Mouse (Mus musculus) stomach, embryonic 15.5 days (tissue): ENCODE measurements around the gene Prtn3. TPM values are rescaled to one million over a fixed set of nuclear protein-coding genes. Genes with fewer than 3 reads are reported as not detected.

Source experiments
- ATAC-seq: fragments of 200-750 bp; cut with Nextera tagmentation; 2 replicates; pipeline ENCODE4 v1.8.0; 2017; ENCODE audit warnings: low read depth, moderate number of reproducible peaks, moderate TSS enrichment; ENCODE audit not compliant: insufficient read depth, low FRiP score
- H3K27ac ChIP-seq: fragments of 300-500 bp; sonication (generic); 2 replicates; pipeline ENCODE4 v1.5.1; 2015; ENCODE audit warnings: mild to moderate bottlenecking, inconsistent platforms
- H3K27me3 ChIP-seq: fragments of 300-500 bp; sonication (generic); replicated peaks from 2 replicates; pipeline ENCODE4 v1.6.1; 2015; ENCODE audit warnings: inconsistent platforms
- H3K36me3 ChIP-seq: fragments of 300-500 bp; sonication (generic); 2 replicates; pipeline ENCODE4 v1.6.1; 2015; ENCODE audit warnings: inconsistent platforms
- H3K4me1 ChIP-seq: fragments of 300-500 bp; sonication (generic); 2 replicates; pipeline ENCODE4 v1.6.1; 2015; ENCODE audit warnings: inconsistent platforms
- H3K4me2 ChIP-seq: fragments of 300-500 bp; sonication (generic); 2 replicates; pipeline ENCODE4 v1.6.1; 2015; ENCODE audit warnings: mild to moderate bottlenecking, inconsistent platforms
- H3K4me3 ChIP-seq: fragments of 300-500 bp; sonication (generic); replicated peaks from 2 replicates; pipeline ENCODE4 v1.5.1; 2015; ENCODE audit warnings: inconsistent platforms
- H3K9ac ChIP-seq: fragments of 300-500 bp; sonication (generic); 2 replicates; pipeline ENCODE4 v1.6.1; 2015; ENCODE audit warnings: inconsistent platforms
- H3K9me3 ChIP-seq: fragments of 300-500 bp; sonication (generic); 2 replicates; pipeline ENCODE4 v1.6.1; 2016; ENCODE audit warnings: inconsistent platforms
- WGBS: fragments of 180-500 bp; shearing (Covaris S2); methylation state at CpG from one replicate; pipeline ENCODE4 v1.1.7; 2015; 5-methylcytosine and 5-hydroxymethylcytosine counted together
- polyA plus RNA-seq: library from polyadenylated mRNA; unstranded; fragments of >200 nt; fragmentation: Nextera tagmentation; extraction: Ambion mirVana; gene quantifications from 2 replicates; pipeline ENCODE4 v1.2.1, GENCODE M21; 2015

The Prtn3 gene
- polyA plus RNA-seq, 1 experiment from 2014 or later: 10.6 TPM

DNA sequence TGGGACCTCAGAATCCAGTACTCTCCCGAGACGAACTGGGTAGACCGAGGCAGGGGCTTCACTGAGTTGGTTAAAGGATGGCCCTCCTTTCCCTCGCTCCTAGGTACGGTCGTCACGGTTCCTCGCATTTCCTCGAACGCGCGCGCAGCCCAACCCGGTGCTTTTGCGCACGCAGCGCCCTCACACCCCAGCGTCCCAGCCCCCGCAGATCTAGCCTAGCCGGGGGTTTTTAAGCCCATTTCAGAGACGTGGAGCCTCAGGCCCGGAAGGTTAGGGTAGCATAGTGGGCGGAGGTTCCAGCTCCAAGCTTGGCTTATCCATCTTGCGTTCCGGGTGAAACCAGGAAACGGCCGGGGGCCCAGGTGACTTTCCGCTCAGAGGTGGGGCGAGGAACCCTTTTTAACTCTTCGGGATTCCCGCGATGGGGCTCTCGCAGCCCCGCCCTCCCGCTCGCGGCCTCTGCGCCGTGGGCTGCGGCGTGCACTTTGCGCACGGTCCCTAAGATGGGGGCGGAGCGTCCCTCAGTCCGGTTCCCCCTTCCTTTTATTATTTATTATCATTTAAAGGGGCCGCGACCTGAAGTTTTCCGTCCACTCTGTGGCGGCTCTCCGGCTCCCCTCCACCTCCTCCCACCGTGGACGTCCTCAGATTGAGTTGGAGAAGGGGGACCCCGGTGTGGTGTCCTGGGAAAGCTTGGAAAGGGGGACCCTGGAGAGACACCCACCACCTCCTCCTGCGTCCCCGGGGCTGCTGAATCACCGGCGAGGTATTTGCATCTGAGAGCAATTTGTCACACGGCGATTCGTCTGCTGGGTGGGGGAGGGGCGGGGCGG lies 52.4 kb downstream of the Prtn3 start, which contains the start of gene Arid3a:
TSS of gene Arid3a (plus strand) at position 553 of the 833 bp plus-strand sequence.
- H3K9me3 ChIP-seq: no peaks in the 10 kb centered on the region
- peak; percentile 81 for ATAC-seq
- H3K36me3 ChIP-seq: peaks cover 3% of the 10 kb centered on the region; the same call in 1 of the 2 replicates
- H3K27me3 ChIP-seq: peaks cover 13% of the 10 kb centered on the region
- H3K27ac ChIP-seq: peak within 1 kb of the TSS; percentile 97
- peak within 1 kb of the TSS; percentile 99 for H3K4me3 ChIP-seq
- peaks cover 24% of the 10 kb centered on the region for H3K4me1 ChIP-seq
- H3K4me2 ChIP-seq: peak within 1 kb of the TSS; percentile 92
- WGBS: under 1% methylated on average over 63 of the region's 63 CpGs
- peak within 1 kb of the TSS; percentile 84 for H3K9ac ChIP-seq

- Histone ChIP-seq H3K27me3 (peaks cover 8% of the 10 kb centered on the region), H3K9ac (peak overlapping the region; percentile 84), H3K27ac (peak overlapping the region; percentile 97), H3K4me1 (peaks cover 30% of the 10 kb centered on the region), H3K4me3 (peak overlapping the region; percentile 99), H3K9me3 (no peaks in the 10 kb centered on the region), H3K4me2 (peak overlapping the region; percentile 92), H3K36me3 (peaks cover 8% of the 10 kb centered on the region; the same call in 1 of the 2 replicates)
- ATAC-seq: peak; percentile 24; the same call in 1 of the 2 replicates
- under 1% methylated on average over 54 of the region's 54 CpGs for WGBS
Observed at GRCm38 (mm10) chr10:79927324-79928029, 53.2 kb downstream of the Prtn3 start.

- no peak for ATAC-seq
- under 1% methylated on average over 28 of the region's 29 CpGs for WGBS
- Histone ChIP-seq H3K9me3 (no peaks in the 10 kb centered on the region), H3K4me1 (peaks cover 37% of the 10 kb centered on the region), H3K27ac (peak overlapping the region; percentile 97), H3K4me3 (peak overlapping the region; percentile 99), H3K36me3 (peaks cover 8% of the 10 kb centered on the region; the same call in 1 of the 2 replicates), H3K4me2 (peak overlapping the region; percentile 92), H3K27me3 (peaks cover under 1% of the 10 kb centered on the region; the same call in 1 of the 2 replicates), H3K9ac (peak overlapping the region; percentile 84; the same call in 1 of the 2 replicates)
Observed at GRCm38 (mm10) chr10:79928030-79928694, 53.9 kb downstream of the Prtn3 start.

GRCm38 (mm10) chr10:79928907-79929701 lies 54.8 kb downstream of the Prtn3 start:
- no peak for ATAC-seq
- peaks cover 8% of the 10 kb centered on the region; the same call in 1 of the 2 replicates for H3K36me3 ChIP-seq
- WGBS: 26% methylated on average over 9 of the region's 9 CpGs
- peak overlapping the region; percentile 92 for H3K4me2 ChIP-seq
- H3K9me3 ChIP-seq: no peaks in the 10 kb centered on the region
- H3K9ac ChIP-seq: no peak overlapping the region
- H3K27me3 ChIP-seq: no peaks in the 10 kb centered on the region
- H3K4me3 ChIP-seq: peak overlapping the region; percentile 99
- H3K27ac ChIP-seq: peak overlapping the region; percentile 44
- H3K4me1 ChIP-seq: peaks cover 47% of the 10 kb centered on the region

GRCm38 (mm10) chr10:79929967-79930825 lies 55.9 kb downstream of the Prtn3 start:
- H3K27ac ChIP-seq: no peak overlapping the region
- WGBS: 87% methylated on average over 18 of the region's 18 CpGs
- peaks cover 51% of the 10 kb centered on the region for H3K4me1 ChIP-seq
- no peak overlapping the region for H3K4me2 ChIP-seq
- ATAC-seq: no peak
- no peaks in the 10 kb centered on the region for H3K27me3 ChIP-seq
- no peak overlapping the region for H3K4me3 ChIP-seq
- H3K36me3 ChIP-seq: peaks cover 8% of the 10 kb centered on the region; the same call in 1 of the 2 replicates
- no peaks in the 10 kb centered on the region for H3K9me3 ChIP-seq
- H3K9ac ChIP-seq: no peak overlapping the region

GRCm38 (mm10) chr10:79930826-79931186 lies 56.5 kb downstream of the Prtn3 start:
- Histone ChIP-seq H3K27ac (no peak overlapping the region), H3K36me3 (peaks cover 8% of the 10 kb centered on the region; the same call in 1 of the 2 replicates), H3K9ac (no peak overlapping the region), H3K27me3 (no peaks in the 10 kb centered on the region), H3K9me3 (no peaks in the 10 kb centered on the region), H3K4me1 (peaks cover 48% of the 10 kb centered on the region), H3K4me2 (no peak overlapping the region), H3K4me3 (no peak overlapping the region)
- no peak for ATAC-seq
- WGBS: 93% methylated on average over 16 of the region's 16 CpGs

- Histone ChIP-seq H3K9ac (no peak overlapping the region), H3K4me2 (no peak overlapping the region), H3K4me1 (peaks cover 53% of the 10 kb centered on the region), H3K9me3 (no peaks in the 10 kb centered on the region), H3K27me3 (no peaks in the 10 kb centered on the region), H3K27ac (peak overlapping the region; percentile 62; the same call in 1 of the 2 replicates), H3K4me3 (no peak overlapping the region), H3K36me3 (peaks cover 8% of the 10 kb centered on the region; the same call in 1 of the 2 replicates)
- ATAC-seq: no peak
- WGBS: 77% methylated on average over 9 of the region's 9 CpGs
Observed at GRCm38 (mm10) chr10:79931797-79932196, 57.5 kb downstream of the Prtn3 start.

GRCm38 (mm10) chr10:79932736-79933135 lies 58.5 kb downstream of the Prtn3 start:
- no peak overlapping the region for H3K4me3 ChIP-seq
- H3K4me1 ChIP-seq: peaks cover 63% of the 10 kb centered on the region
- 24% methylated on average over 8 of the region's 8 CpGs for WGBS
- H3K27ac ChIP-seq: peak overlapping the region; percentile 62; the same call in 1 of the 2 replicates
- H3K36me3 ChIP-seq: peaks cover 8% of the 10 kb centered on the region; the same call in 1 of the 2 replicates
- peak overlapping the region; percentile 2; the same call in 1 of the 2 replicates for H3K4me2 ChIP-seq
- ATAC-seq: no peak
- no peaks in the 10 kb centered on the region for H3K27me3 ChIP-seq
- H3K9me3 ChIP-seq: no peaks in the 10 kb centered on the region
- H3K9ac ChIP-seq: no peak overlapping the region
